Mouse (Mus musculus): ENCODE measurements at regions not wholly inside any gene's neighbourhood (a gene's known extent, or its start where the extent isn't known, plus 50 kb on each side); places are given as distances from the start of the nearest gene placed in this dataset.

- TF ChIP-seq ZC3H11A (IDR thresholded peaks at IDR 0.05; ENCODE audit: borderline replicate concordance, low read depth, low read length) (no peak), ZNF384 (IDR thresholded peaks at IDR 0.05; ENCODE audit: low read depth, low read length) (no peak), HCFC1 (IDR thresholded peaks at IDR 0.05; ENCODE audit: borderline replicate concordance, insufficient read depth, low read length) (no peak), CHD2 (IDR thresholded peaks at IDR 0.05; ENCODE audit: low read depth, low read length) (no peak)
Observed at GRCm38 (mm10) chr3:115619970-115620369, 94.9 kb downstream of the S1pr1 start.
